Mouse (Mus musculus): ENCODE results near the gene Suv39h2.

Suv39h2 gene

DNA sequence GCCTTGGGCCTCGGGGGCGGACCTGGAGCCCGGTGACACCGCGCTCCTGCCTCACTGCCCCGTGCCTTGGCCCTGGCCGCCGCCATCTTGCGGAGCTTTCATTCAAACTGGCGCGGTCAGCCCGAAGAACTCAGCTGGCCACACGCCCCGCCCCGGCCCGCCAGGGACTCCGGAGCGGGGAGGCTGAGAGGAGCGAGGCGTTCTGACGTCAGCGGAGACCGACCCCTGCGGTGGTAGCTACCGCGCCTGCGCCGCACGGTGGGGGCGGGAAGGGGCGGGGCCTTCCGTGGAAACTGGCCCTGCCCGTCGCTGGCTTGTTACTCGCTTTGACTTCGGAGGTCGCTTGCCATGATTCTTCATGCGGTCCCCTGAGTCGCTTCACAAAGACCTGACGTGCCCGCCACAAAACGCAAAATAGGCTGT, at the start of gene Suv39h2:
Gene Suv39h2 (minus strand): TSS at position 171 of the 423 bp plus-strand sequence.
- peak; percentile 93 for DNase-seq (ENCODE audit: low read depth, low spot score)

DNA sequence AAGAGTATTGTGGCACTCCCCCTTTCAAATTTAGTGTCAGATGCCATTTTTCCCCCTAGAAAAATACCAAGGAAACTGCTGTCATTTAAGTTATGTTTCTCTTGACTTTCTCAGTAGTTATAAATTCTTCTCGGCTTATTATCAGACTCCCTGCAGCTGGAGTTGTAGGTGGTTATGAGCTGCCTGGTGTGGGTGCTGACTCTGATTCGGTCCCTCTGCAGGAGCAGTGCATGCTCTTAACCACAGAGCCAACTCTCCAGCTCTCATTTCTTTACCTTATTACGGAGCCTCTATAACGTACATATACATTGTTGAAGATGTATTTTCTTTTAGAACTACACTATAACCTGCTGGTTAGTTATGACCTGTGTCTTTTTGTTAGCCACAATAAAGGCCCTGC, 47.7 kb upstream of the Suv39h2 start:
- no peak for DNase-seq (ENCODE audit: low read depth, low spot score)

DNA sequence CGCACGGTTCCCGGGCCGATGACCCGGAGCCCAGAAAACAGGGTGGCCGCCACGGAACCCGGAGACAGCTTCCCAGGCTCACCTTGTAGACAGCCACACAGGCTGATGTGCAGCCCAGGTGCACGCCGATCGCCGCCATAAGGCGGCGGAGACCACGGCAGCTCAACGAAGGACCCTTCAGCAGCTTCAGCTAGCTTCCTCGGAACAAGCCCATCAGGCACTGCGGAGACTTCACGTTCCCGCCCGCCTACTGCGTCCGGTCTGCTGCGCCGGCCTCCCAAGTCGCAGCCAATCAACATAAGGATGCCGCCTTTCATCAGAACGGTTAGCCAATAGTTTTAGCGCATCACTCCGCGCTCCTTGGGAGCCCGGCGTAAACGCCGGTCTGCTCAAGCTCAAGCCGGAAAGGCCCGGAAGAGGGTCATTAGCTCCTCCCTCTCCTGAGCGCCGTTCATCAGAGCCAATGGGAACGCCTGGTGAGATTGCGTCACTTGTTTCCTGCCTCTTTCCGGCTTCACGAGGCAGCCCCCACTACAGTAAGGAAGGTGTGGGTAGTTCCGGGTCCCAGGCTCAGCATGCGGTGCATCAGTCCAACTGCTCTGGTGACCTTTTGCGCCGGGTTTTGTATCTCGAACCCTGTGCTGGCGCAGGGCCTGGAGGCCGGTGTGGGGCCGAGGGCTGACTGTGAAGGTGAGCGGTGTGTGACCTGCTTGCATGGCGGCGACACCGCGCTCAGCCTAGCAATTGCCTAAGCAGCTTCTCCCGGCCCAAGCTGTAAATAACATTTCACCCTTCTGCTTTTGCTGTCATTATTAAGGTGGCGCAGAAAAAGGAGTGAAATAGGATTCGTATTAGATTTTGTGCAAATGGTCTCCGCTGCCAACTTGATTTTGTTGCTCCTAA, 38.0 kb upstream of the Suv39h2 start, which contains the start of the genes Gm45902, Hspa14 and Cdnf:
Gene Gm45902 (minus strand): TSS at position 239 of the 903 bp plus-strand sequence.
Gene Hspa14 (minus strand): TSS at position 263 of the 903 bp plus-strand sequence.
Gene Cdnf (plus strand): TSS at position 479 of the 903 bp plus-strand sequence.
- DNase-seq (ENCODE audit: low read depth, low spot score), result peak; percentile 99

DNA sequence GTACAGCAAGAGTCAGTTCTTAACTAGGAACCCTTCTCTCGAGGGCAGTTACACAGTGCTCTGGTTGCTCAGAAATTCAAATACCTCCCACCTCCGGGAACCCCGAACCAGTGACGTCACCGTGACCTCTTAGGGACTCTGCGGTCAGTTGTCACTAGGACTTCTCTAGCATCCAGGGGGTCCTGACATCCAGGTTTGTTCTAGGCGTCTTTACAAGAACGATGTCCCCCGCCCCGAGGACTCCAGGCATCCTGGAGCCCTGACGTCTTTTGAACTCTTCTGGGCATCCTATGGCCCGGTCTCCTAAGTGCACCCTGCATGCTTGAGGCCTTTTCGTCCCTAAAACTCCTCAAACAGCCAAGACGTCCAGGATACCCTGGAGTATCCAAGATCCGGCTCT, 37.2 kb upstream of the Suv39h2 start:
- DNase-seq (ENCODE audit: low read depth, low spot score), result peak; percentile 59

DNA sequence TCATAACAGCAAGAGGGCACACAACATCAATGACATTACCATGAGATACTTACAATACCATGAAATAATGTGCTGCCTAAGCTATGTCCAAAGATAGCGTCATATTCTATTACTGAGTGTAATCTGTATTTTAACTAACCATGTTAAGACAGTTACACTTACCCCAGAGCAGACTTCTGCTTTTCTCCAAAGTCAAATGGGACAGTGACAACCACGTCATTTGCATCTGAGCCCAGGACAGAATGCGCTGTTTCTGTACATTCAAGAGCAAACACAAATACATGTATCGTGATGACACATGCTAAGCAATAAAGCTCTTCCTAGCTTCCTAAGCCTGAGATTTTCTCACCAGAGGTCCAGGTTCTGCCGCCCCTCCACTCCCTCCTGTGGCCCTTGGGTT, 26.1 kb upstream of the Suv39h2 start:
- DNase-seq (ENCODE audit: low read depth, low spot score), result no peak

DNA sequence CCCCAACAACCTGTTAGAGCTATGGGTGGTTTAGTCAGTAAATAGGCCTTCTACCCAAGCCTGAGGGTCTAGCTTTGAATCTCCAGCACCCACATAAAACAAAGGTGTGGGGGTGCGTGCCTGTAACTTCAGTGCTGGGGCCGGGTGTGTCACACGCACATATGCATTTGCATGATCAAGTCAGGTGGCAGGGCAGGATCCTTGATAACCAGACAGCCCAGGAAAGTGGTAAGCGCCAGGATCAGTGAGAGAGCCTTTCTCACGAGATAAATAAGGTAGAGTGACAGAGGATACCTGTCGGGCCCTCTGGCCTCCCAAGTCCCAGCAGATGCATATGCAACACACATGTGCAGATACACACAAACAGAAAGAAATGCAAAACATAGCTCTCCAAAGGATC, 24.7 kb upstream of the Suv39h2 start:
- no peak for DNase-seq (ENCODE audit: low read depth, low spot score)

DNA sequence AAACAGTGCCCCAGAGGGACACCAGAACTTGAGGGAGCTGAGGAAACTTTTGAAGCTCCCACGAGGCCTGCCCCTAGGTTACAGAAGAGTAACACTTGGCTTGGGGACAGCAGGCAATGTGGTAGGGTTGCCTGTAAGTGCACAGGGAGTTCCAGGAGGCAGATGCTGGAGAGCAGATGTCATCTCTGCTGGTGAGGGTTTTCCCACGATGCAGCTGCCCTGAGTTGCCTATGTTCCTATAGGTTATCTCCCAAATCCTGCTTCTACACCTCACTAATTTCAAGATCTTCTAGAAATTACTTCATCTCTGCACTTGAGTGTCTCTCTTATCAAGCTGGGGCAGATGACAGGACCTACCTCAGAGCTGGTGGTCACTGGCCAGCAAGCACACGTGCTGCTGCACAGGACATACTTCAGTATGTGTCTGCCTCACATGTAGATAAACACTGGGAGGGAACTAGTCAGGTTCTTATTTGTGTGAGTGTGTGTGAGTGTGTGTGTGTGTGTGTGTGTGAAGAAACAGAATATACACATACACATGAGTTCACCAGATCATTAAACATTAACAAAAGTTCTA, 19.1 kb upstream of the Suv39h2 start:
- no peak for DNase-seq (ENCODE audit: low read depth, low spot score)

DNA sequence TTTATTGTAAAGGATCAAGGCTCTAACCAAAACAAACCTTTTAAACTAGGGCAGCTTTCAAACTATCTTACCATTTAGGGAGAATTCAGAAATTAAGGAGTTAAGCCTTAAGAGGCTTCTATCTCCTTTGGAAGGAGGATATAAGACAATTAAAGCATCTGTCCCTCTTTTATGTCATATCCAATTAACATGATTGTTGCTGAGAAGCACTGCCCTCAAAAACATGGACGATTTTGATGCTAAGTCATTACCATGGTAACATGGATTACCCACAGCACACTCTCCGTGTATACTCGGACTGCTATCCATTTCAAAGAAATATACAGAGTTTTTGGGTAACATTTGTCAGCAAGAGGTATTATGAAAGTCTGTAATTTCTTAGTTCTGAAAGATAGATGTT, 15.0 kb upstream of the Suv39h2 start:
- DNase-seq (ENCODE audit: low read depth, low spot score), result no peak

DNA sequence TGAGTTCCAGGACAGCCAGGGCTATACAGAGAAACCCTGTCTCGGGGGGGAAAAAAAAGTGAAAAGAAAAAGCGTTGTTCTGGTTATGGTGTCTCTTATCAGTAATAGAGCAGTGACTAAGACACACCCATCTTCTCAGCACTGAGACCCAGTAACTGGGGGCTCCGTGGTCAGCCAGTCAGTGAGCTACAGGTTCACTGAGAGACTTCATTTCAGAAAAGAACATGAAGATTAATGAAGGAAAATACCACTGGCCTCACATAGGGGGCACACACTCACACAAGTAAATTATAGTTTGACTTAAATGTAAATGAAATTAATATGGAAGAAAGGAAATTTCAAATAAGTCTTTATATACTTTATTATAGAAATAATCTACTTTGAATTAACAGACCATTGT, 5.4 kb upstream of the Suv39h2 start:
- DNase-seq (ENCODE audit: low read depth, low spot score), result peak; percentile 11

DNA sequence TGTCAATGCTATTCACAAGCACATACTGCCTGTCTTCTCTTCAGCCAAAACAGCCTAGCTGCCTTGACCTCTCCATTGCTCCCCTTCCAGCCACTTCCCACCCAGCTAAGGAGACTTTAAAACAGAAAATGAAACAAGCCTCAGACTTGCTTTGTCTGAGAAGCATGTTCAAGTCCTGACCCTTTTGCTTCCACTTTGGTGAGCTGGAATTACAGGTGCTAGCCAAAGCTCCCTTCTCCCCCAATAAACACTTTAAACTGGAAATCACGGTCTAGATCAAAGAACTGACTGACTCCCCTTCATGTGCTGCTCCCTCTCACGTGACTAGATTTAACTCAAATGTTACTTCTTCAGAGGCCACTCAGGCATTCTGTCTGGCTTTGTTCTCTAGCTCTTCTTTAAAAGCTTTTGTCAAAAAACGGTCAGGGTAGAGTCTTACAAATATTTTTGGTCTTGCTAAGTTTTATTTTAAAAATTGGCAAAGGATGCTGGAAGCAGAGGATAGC, 968 bp upstream of the Suv39h2 start:
- no peak for DNase-seq (ENCODE audit: low read depth, low spot score)

DNA sequence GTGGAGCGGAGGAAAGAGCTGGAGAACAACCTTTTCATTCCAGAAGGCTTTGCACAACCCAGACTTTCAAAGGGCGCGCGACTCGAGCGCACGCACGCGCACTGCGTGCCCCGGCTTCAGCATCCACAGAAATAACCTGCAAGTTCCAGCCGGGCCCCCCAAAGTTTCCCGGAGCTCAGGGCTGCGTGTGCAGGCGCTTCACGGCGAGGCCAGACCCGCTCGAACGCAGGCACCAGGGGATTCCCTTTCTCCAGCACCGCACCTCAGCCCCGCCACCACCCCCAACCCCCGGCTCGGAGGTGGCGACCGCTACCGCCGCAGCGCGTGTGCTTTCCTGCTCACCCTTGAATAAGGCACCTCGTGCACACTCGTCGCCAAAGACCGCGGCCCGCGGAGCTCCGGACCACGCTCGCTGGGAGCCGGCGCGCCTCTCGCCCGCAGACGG, 448 bp downstream of the Suv39h2 start:
- DNase-seq (ENCODE audit: low read depth, low spot score), result peak; percentile 57

DNA sequence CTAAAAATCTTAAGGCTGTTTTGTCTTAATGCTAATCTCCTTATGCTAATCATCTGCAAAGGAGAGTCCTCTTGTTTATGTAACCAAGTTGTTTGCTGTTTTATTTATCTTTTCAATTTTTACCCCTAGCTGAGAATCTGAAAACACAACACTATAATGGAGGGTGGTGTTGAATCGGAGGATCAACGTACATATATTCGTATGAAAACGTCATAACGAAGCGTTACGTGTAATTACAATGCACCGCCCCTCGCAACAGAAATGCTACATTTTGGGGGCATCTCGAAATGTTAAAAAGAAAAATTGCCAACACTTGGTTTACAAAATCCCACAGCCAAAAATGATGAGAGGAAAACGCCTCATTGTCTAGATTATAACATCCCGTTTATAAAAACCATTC, 940 bp downstream of the Suv39h2 start:
- DNase-seq (ENCODE audit: low read depth, low spot score), result no peak

DNA sequence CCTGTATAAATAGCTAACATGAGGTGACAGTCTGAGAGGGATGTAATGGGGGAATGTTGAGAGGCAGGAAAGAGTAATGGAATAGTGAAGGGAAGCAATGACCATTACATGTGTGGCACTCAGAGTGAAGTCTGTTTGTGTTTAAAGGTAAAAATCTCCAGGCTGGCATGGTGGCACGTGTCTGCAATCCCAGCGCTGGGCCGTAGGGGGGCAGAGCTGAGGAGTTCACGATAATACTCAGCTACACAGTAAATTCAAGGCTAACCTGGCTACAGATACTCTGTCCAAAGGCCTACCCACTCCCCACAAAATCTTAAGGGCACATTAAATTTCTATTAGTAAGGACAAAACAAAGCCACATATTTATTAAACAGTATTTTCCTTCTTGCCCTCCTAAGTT, 18.2 kb downstream of the Suv39h2 start:
- DNase-seq (ENCODE audit: low read depth, low spot score), result no peak

DNA sequence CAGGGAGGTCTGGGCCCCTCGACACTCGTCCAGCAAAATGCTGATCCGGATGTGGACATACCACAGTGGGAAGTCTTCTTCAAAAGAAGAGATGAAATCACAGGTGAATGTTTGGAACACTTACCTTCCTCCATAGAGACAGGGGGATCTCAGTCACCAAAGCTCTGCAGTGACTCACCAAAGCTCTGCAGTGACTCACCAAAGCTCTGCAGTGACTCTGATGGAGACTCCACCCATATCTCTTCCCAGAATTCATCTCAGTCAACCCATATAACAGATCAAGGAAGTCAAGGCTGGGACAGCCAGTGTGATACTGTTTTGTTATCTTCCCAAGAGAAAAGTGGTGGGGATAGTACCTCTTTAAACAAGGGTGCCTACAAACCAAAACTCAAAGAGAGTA, 21.7 kb downstream of the Suv39h2 start:
- DNase-seq (ENCODE audit: low read depth, low spot score), result peak; percentile 58

DNA sequence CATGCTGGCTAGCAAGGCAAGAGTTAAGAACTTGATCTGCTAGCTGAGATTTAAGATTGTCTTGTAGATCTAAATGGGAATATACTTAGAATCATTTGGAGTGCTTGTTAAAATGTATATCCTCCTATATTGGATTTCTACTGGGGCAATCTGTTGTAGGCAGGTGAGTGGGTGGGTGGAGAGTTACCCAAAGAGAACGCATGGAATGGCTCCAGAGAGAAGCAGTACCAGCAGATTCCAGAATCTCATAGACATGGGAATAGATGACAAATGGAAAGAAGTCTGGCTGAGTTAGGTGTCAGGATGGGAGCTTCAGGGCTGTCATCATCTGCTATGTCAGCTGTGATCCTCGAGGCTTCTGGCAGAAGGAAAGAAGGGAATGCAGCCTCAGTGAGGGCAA, 25.4 kb downstream of the Suv39h2 start:
- no peak for DNase-seq (ENCODE audit: low read depth, low spot score)

DNA sequence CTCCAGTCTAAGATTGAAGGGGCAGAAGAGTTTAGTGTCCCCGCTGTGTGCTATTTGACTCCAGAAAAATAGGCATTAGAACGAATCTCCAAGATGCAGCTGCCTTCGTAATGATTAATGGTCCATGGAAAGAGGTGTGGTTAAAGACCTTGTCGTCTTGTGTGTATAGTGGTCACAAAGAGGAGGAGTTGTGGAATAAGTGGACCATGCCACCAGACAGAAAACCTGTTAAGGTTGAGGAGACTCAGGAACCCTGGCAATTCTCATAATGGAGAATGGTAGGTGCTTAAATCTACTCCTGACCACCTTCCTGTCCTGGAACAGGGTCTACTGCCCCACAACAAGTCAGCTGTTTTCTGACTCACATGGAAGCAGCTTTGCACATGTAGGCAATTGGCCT, 28.8 kb downstream of the Suv39h2 start:
- DNase-seq (ENCODE audit: low read depth, low spot score), result no peak

DNA sequence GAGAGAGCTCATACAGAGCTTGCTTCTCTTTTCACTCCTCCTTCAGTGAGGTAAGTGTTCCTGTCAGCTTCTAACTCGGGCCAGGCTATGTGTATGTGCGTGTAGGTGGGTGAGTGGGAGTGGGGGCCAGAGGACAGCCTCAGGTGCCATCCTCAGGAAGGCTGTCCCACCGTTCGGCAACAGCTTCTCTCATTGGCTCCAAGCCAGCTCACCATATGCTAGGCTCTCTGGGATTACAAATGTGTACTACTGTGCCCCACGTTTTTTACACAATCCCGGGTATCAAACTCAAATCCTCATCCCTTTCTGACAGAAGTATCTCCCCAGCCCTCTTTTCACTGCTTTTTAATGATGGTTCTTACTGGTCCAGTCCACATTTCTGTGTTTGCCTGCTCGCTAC, 30.6 kb downstream of the Suv39h2 start:
- no peak for DNase-seq (ENCODE audit: low read depth, low spot score)

DNA sequence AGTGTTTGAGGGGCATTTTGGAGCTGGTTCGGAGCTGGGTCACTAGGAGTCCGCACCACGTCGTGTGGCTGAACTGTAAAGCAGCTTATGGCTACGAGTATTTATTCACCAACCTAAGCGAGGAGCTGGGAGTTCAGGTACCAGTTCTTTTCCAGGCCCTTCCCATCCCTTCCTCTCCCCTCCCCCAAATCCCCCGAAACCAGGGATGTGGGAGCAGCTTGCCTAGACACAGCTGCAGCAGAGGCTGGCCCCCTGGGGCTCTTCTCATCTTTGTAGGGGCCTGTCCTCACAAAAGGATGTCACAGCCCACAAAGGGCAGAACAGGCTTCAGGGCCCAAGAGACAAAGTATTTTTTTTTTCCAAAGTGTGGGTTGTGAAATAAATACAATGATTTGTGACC, 36.9 kb downstream of the Suv39h2 start:
- no peak for DNase-seq (ENCODE audit: low read depth, low spot score)

DNA sequence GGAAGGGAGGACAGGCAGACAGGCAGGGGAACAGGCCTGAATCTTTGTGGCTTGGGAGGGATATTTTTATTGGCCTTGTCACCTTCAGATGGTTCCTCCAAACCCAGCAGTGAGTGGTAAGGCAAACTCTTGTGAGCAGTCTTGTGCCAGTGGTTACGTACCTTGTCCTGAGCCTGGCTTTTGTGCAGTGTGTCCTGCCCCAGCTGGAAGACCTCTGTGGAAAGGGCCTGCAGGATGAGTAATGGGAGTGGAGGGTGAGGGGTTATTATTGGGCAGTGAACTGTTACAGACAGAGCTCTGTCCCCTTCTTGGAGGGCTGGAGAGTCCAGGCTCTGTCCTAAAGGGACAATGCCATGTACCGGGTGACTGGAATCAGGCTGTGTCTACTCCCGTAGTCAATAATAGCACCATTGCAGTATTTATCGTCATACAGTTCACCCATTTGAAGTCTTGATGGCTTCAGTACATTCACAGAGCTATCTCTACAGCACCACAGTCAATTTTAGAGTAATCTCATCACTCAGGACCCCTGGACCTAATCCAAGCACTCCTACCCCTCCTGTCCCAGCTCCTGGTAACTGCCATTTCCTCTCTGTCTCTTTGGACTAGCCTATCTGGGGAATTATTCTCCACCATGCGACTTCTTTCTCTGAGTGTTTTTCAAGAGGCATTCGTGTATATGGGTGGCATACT, 39.3 kb downstream of the Suv39h2 start:
- no peak for DNase-seq (ENCODE audit: low read depth, low spot score)

DNA sequence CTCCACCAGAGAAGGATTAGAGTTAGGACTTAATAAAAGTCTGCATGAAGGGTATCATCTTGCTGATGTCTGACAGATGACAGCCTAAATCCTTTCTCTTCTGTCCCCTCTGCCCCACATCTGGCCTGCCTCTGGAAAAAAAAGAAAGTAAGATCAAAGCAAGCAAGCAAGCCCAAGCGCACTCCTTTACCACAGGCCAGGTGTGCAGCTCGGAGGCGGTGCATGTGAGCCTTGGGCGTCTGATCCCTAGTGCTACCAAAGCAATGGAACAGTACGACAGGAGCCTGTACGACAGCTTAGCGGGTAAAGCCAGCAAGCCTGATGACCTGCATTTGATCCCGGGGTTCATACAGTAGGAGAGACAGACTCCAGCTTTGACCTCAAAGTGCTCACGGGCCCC, 43.9 kb downstream of the Suv39h2 start:
- no peak for DNase-seq (ENCODE audit: low read depth, low spot score)

DNA sequence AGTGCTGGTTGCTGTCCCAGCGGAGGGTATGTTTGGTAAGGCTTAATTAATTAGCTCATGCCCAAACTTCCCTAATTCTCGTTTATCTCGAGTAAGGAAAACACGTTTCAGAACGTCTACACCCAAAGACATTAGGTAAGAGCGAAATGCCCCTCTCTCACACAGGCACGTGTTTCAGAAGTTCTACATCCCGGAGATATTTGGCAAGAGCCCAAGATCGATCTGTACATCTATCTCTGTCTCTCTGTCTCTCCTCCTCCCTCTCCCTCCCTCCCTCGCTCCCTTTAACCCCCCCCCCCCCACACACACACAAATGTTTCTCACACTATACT, 50.3 kb downstream of the Suv39h2 start:
- DNase-seq (ENCODE audit: low read depth, low spot score), result no peak

Measured in 3T3-L1 (cell line).